Mouse (Mus musculus): Measurements from ENCODE around the gene Retreg2. TPM values are rescaled to one million over a fixed set of nuclear protein-coding genes. Genes with fewer than 3 reads are reported as not detected.

Retreg2 gene
- polyA plus RNA-seq, 1 experiment from 2014 or later, result 27.7 TPM

DNA sequence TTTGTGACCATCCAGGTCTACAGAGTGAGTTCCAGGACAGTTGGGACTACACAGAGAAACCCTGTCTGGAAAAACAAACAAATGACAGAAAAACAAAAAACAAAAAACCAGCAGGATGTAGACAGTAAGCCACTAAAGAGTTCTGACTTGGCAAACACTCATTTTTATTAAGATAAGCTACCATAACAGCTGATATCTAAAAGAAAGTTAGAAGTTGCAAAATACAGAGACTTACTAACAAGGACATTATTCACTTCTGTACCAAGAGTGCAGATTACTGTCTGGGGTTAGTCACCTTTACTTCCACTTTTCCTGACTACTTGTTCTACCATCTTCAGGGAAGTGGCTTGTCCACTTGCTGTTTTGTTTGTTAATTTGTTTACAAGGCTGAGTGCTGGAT, 16.4 kb downstream of the Retreg2 start:
- no peak overlapping the region for H3K9ac ChIP-seq (replicated peaks; ENCODE audit: low read length)
- H3K9me3 ChIP-seq (replicated peaks; ENCODE audit: control insufficient read depth, low read length), result no peaks in the 10 kb centered on the region
- ATAC-seq (replicated peaks; ENCODE audit: insufficient number of reproducible peaks, low FRiP score, low TSS enrichment, low read depth), result no peak
- H3K36me3 ChIP-seq (replicated peaks; ENCODE audit: control insufficient read depth, insufficient read depth, low read depth, low read length), result no peaks in the 10 kb centered on the region
- no peak overlapping the region for H3K4me2 ChIP-seq (ENCODE audit: low read depth, low read length)
- no peak overlapping the region for H3K27ac ChIP-seq (replicated peaks; ENCODE audit: low read depth, low read length)
- H3K4me3 ChIP-seq (ENCODE audit: low read depth, low read length), result no peak overlapping the region
- H3K4me1 ChIP-seq (ENCODE audit: control insufficient read depth, insufficient read depth, low read length), result no peaks in the 10 kb centered on the region
- DNase-seq (ENCODE audit: low spot score), result no peak
- H3K27me3 ChIP-seq (ENCODE audit: control insufficient read depth, insufficient read depth, low read length), result no peaks in the 10 kb centered on the region

DNA sequence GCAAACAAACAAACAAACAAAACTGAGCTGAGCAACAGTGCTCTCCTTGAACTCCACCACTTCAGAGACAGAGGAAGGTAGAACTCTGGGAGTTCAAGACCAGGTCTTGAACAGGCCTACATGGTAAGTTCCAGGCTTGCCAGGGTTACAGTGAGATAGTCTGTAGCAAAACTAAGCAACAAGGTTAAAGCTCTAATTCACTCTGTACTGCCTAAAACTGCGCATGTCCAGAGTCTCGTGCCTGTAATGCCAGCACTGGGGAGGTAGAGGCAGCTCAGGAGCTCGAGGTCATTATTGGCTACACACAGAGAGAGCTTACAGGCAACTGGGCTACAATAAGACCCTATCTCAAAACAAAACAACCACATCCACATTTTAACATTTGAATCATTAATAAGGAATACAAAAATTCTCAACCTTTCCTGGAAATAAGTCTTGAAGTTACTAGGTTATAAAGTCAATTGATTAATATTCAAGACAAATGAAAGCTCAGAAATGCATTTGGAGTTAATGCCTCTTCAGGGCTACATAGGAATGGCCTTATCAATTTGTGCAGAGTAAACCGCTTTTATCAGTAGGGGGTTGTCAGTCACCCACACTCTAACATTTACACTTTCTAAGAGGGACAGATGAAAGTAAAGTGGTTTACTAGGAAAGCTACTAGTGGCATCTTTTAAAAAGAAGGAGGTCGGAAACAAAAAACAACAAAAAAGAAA, 17.1 kb downstream of the Retreg2 start:
- ATAC-seq (replicated peaks; ENCODE audit: insufficient number of reproducible peaks, low FRiP score, low TSS enrichment, low read depth) (no peak), DNase-seq (ENCODE audit: low spot score) (no peak)
- H3K27me3 ChIP-seq (ENCODE audit: control insufficient read depth, insufficient read depth, low read length), result no peaks in the 10 kb centered on the region
- 75% methylated on average over 5 of the region's 5 CpGs for WGBS
- H3K4me1 ChIP-seq (ENCODE audit: control insufficient read depth, insufficient read depth, low read length), result no peaks in the 10 kb centered on the region
- no peak overlapping the region for H3K27ac ChIP-seq (replicated peaks; ENCODE audit: low read depth, low read length)
- H3K4me3 ChIP-seq (ENCODE audit: low read depth, low read length), result no peak overlapping the region
- H3K9me3 ChIP-seq (replicated peaks; ENCODE audit: control insufficient read depth, low read length), result no peaks in the 10 kb centered on the region
- H3K36me3 ChIP-seq (replicated peaks; ENCODE audit: control insufficient read depth, insufficient read depth, low read depth, low read length), result no peaks in the 10 kb centered on the region
- H3K4me2 ChIP-seq (ENCODE audit: low read depth, low read length), result no peak overlapping the region
- H3K9ac ChIP-seq (replicated peaks; ENCODE audit: low read length), result no peak overlapping the region

DNA sequence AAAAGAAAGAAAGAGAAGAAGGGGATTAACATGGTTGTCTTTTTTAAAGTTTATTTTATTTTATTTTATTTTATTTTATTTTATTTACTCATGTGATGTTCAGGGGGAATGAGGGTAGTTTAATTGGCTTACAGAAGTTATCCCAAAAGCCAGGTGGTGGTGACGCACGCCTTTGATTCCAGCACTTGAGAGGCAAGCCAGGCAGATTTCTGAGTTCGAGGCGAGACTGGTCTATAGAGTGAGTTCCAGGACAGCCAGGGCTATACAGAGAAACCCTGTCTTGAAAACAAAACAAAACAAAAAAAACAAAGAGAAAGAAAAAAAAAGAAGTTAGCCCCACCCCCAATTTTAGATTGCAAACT, 17.7 kb downstream of the Retreg2 start:
- no peak overlapping the region for H3K4me3 ChIP-seq (ENCODE audit: low read depth, low read length)
- H3K4me1 ChIP-seq (ENCODE audit: control insufficient read depth, insufficient read depth, low read length), result no peaks in the 10 kb centered on the region
- ATAC-seq (replicated peaks; ENCODE audit: insufficient number of reproducible peaks, low FRiP score, low TSS enrichment, low read depth) (no peak), DNase-seq (ENCODE audit: low spot score) (no peak)
- no peaks in the 10 kb centered on the region for H3K36me3 ChIP-seq (replicated peaks; ENCODE audit: control insufficient read depth, insufficient read depth, low read depth, low read length)
- H3K27me3 ChIP-seq (ENCODE audit: control insufficient read depth, insufficient read depth, low read length), result no peaks in the 10 kb centered on the region
- no peak overlapping the region for H3K27ac ChIP-seq (replicated peaks; ENCODE audit: low read depth, low read length)
- H3K9ac ChIP-seq (replicated peaks; ENCODE audit: low read length), result no peak overlapping the region
- H3K4me2 ChIP-seq (ENCODE audit: low read depth, low read length), result no peak overlapping the region
- no peaks in the 10 kb centered on the region for H3K9me3 ChIP-seq (replicated peaks; ENCODE audit: control insufficient read depth, low read length)
- 83% methylated on average over 4 of the region's 4 CpGs for WGBS

DNA sequence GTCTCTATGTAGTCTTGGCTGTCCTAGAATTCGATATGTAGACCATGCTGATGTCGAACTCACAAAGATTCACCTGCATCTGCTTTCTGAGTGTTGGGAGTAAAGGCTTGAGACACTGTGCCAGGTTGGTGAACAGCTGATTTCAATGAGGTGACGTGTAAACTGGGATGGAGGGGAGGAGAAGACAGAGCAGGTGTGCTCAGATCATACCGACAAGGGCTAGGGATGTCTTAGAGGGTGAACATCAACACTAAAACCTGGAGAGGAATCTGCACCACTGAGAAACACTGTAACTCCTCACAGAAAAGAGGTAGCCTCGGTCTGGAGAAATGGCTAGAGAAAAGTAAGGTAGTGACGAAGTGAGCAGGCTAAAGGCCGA, 25.5 kb downstream of the Retreg2 start:
- Histone ChIP-seq H3K27me3 (ENCODE audit: control insufficient read depth, insufficient read depth, low read length) (no peaks in the 10 kb centered on the region), H3K27ac (replicated peaks; ENCODE audit: low read depth, low read length) (no peak overlapping the region), H3K9ac (replicated peaks; ENCODE audit: low read length) (peak overlapping the region; percentile 27), H3K4me3 (ENCODE audit: low read depth, low read length) (peak overlapping the region; percentile 63), H3K4me1 (ENCODE audit: control insufficient read depth, insufficient read depth, low read length) (peaks cover 3% of the 10 kb centered on the region; the same call in 1 of the 2 replicates), H3K36me3 (replicated peaks; ENCODE audit: control insufficient read depth, insufficient read depth, low read depth, low read length) (peaks cover 3% of the 10 kb centered on the region; the same call in 1 of the 2 replicates), H3K9me3 (replicated peaks; ENCODE audit: control insufficient read depth, low read length) (no peaks in the 10 kb centered on the region), H3K4me2 (ENCODE audit: low read depth, low read length) (peak overlapping the region; percentile 41)
- DNase-seq (ENCODE audit: low spot score), result no peak
- 13% methylated on average over 7 of the region's 7 CpGs for WGBS
- ATAC-seq (replicated peaks; ENCODE audit: insufficient number of reproducible peaks, low FRiP score, low TSS enrichment, low read depth), result peak; percentile 17; the same call in 1 of the 2 replicates

DNA sequence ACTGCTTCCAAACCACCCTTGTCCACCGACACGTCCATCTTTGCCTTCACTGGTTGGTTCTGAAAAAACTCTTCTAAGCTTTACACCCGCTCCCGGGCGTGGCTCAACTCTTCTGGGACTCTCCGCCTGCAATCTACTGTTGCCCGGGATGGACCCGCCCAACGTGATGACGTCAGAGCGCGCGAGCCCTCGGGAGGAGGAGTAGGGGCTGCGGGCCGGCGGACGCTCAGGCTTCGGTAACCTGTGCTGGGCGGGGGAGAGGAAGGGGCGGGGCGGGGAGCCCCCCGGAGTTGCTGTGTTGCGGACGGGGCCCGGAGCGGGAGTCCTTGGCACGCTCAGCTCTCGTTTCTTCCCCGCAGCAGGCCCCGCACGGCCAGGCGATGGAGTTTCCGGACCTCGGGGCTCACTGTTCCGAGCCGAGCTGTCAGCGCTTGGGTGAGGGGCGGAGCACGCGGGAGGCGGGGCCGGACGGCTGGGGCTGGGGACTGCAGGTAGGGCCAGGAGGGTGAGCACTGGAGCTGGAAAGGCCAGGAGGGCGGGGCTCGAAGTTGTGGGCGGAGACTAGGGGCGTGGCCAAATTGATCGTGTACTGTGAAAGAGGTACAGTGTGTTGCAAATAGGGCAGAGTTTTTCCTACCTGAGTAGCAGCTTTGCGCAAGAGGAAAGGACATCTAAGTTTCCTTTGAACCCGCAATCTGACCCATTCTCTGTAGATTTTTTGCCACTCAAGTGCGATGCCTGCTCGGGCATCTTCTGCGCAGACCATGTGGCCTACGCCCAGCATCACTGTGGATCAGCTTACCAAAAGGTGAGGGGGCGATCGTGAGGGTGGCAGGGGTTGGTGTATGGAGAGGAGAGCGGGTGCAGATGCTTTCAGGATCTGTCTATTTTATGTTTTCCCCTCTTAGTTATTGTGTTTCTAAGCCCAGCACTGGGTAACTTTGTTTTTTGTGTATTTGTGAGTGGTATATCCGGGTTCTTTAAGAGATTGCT, 26.2 kb downstream of the Retreg2 start, which contains the start of gene Zfand2b:
Gene Zfand2b (plus strand): TSS at position 175 of the 993 bp plus-strand sequence.
- H3K4me2 ChIP-seq (ENCODE audit: low read depth, low read length), result peak within 1 kb of the TSS; percentile 41
- peak within 1 kb of the TSS; percentile 63 for H3K4me3 ChIP-seq (ENCODE audit: low read depth, low read length)
- no peaks in the 10 kb centered on the region for H3K27me3 ChIP-seq (ENCODE audit: control insufficient read depth, insufficient read depth, low read length)
- H3K27ac ChIP-seq (replicated peaks; ENCODE audit: low read depth, low read length), result no peak within 1 kb of the TSS; the same call in 1 of the 2 replicates
- H3K9ac ChIP-seq (replicated peaks; ENCODE audit: low read length), result peak within 1 kb of the TSS; percentile 58
- peak; percentile 97 for DNase-seq (ENCODE audit: low spot score)
- peaks cover 6% of the 10 kb centered on the region; the same call in 1 of the 2 replicates for H3K36me3 ChIP-seq (replicated peaks; ENCODE audit: control insufficient read depth, insufficient read depth, low read depth, low read length)
- no peaks in the 10 kb centered on the region for H3K9me3 ChIP-seq (replicated peaks; ENCODE audit: control insufficient read depth, low read length)
- under 1% methylated on average over 59 of the region's 59 CpGs for WGBS
- ATAC-seq (replicated peaks; ENCODE audit: insufficient number of reproducible peaks, low FRiP score, low TSS enrichment, low read depth), result peak; percentile 95
- peaks cover 3% of the 10 kb centered on the region; the same call in 1 of the 2 replicates for H3K4me1 ChIP-seq (ENCODE audit: control insufficient read depth, insufficient read depth, low read length)

DNA sequence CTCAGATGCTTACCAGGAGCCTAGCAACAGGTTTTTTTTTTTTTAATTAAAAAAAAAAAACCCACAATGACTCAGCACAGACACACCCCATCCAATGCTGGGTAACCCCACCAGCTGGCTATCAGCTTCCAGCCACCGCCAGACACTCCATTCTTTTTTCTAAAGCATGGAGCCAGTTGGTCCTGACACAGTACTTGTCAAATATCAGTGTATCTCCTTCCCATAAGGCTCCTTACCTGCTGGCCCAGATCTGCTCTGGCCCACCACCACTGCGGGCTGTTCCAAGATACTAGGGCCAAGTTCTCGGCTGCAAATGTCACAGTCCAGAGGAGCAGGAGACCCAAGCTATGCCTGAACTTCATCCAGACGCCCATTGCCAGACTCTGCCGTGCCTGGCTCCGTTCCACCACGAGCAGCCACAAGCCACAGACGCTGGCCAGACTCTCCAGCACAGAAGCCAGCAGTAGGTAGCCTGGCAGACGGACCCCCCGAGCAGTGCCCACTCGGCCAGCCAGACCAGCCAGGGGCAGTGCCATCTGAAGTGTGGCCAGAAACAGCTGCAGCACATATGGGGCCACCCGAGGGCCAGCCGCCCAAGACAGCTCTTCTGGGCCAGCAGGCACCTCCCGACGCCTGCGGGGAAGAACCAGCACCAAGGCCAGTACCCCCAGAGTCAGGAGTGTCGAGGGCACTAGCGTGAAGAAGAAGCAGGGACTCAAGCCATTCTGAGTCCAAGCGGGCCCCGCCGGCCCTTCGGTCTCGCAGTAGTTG, 36.9 kb downstream of the Retreg2 start:
- ATAC-seq (replicated peaks; ENCODE audit: insufficient number of reproducible peaks, low FRiP score, low TSS enrichment, low read depth) (peak; percentile 39; the same call in 1 of the 2 replicates), DNase-seq (ENCODE audit: low spot score) (peak; percentile 47)
- Histone ChIP-seq H3K9ac (replicated peaks; ENCODE audit: low read length) (peak overlapping the region; percentile 70), H3K27ac (replicated peaks; ENCODE audit: low read depth, low read length) (no peak overlapping the region; the same call in 1 of the 2 replicates), H3K36me3 (replicated peaks; ENCODE audit: control insufficient read depth, insufficient read depth, low read depth, low read length) (peaks cover 2% of the 10 kb centered on the region), H3K9me3 (replicated peaks; ENCODE audit: control insufficient read depth, low read length) (no peaks in the 10 kb centered on the region), H3K27me3 (ENCODE audit: control insufficient read depth, insufficient read depth, low read length) (no peaks in the 10 kb centered on the region), H3K4me2 (ENCODE audit: low read depth, low read length) (peak overlapping the region; percentile 96), H3K4me1 (ENCODE audit: control insufficient read depth, insufficient read depth, low read length) (0 out of 2 replicates have a peak, but pooled peaks cover 3% of the 10 kb centered on the region), H3K4me3 (ENCODE audit: low read depth, low read length) (peak overlapping the region; percentile 60)
- WGBS, result 11% methylated on average over 23 of the region's 23 CpGs

DNA sequence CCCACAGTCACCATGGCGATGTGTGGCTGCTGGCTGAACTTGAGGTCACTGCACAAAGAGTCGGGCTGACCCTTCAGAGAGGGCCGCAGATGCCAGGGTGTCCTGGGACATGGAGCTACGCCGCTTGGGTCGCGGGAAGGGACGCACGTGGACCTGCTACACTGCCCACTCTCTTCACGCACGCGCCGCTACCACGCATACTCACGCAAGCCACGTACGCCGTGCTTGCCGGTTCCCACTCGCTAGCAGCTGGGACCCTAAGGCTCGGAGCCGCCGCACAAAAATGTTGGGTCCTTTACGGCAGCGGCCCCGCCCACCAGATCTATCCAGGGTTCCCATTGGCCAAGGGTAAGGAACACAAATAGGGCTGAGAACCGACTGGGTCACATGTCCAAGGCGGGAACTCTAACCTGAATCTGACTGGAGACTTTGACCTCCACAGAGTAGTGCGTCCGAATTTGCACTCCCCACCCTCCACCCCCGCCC, 37.6 kb downstream of the Retreg2 start, which contains the start of gene Abcb6:
Gene Abcb6 (minus strand): TSS at position 288 of the 486 bp plus-strand sequence.
- Histone ChIP-seq H3K4me3 (ENCODE audit: low read depth, low read length) (peak within 1 kb of the TSS; percentile 60), H3K36me3 (replicated peaks; ENCODE audit: control insufficient read depth, insufficient read depth, low read depth, low read length) (peaks cover 2% of the 10 kb centered on the region), H3K9ac (replicated peaks; ENCODE audit: low read length) (peak within 1 kb of the TSS; percentile 70), H3K4me2 (ENCODE audit: low read depth, low read length) (peak within 1 kb of the TSS; percentile 96), H3K27ac (replicated peaks; ENCODE audit: low read depth, low read length) (no peak within 1 kb of the TSS; the same call in 1 of the 2 replicates), H3K9me3 (replicated peaks; ENCODE audit: control insufficient read depth, low read length) (no peaks in the 10 kb centered on the region), H3K4me1 (ENCODE audit: control insufficient read depth, insufficient read depth, low read length) (0 out of 2 replicates have a peak, but pooled peaks cover 3% of the 10 kb centered on the region), H3K27me3 (ENCODE audit: control insufficient read depth, insufficient read depth, low read length) (no peaks in the 10 kb centered on the region)
- peak; percentile 91 for ATAC-seq (replicated peaks; ENCODE audit: insufficient number of reproducible peaks, low FRiP score, low TSS enrichment, low read depth)
- under 1% methylated on average over 31 of the region's 31 CpGs for WGBS
- peak; percentile 94 for DNase-seq (ENCODE audit: low spot score)

All from embryonic facial prominence, embryonic 11.5 days (tissue).